Mouse (Mus musculus) right cerebral cortex, adult 2 months (tissue): ENCODE results near the gene Grid2ip.

Experiments
- DNase-seq, 2 experiments: peaks; one replicate each; pipeline ENCODE4 v3.0.0; 2021 to 2022; ENCODE audit warnings: low spot score in 2 of 2

Gene Grid2ip

GRCm38 (mm10) chr5:143410841-143411395 lies 53.8 kb downstream of the Grid2ip start:
- peak; percentile 23 to 38 for DNase-seq

GRCm38 (mm10) chr5:143421484-143421883 lies 64.3 kb downstream of the Grid2ip start:
- no peak for DNase-seq

GRCm38 (mm10) chr5:143422990-143423389 lies 65.9 kb downstream of the Grid2ip start:
- DNase-seq = no peak

GRCm38 (mm10) chr5:143423899-143424519 lies 66.9 kb downstream of the Grid2ip start:
- peak; percentile 41 to 44 for DNase-seq

- DNase-seq = peak; percentile 41 to 60
Observed at GRCm38 (mm10) chr5:143434421-143434820, 77.3 kb downstream of the Grid2ip start.

- no peak for DNase-seq
Observed at GRCm38 (mm10) chr5:143441298-143441697, 84.2 kb downstream of the Grid2ip start.

- no peak for DNase-seq
Observed at GRCm38 (mm10) chr5:143441753-143442152, 84.6 kb downstream of the Grid2ip start.
